In genomic region chr17:34029150-34029889, GRCm38 (mm10) we compare ENCODE assay signal across 8 mouse cellular contexts. TPM values are rescaled to one million over a fixed set of nuclear protein-coding genes. Genes with fewer than 3 reads are reported as not detected.
DNase-seq lines count a peak whose midpoint lies in the region; ATAC-seq lines count a peak whose summit lies in the region.

No protein-coding gene starts in this region.

- peak overlapping the region; percentile 88 for H3K4me3 ChIP-seq in limb, embryonic 11.5 days (ENCODE audit: low read depth, low read length)
- H3K4me3 ChIP-seq in stomach, embryonic 14.5 days (ENCODE audit: low read depth, low read length), result 0 out of 2 replicates have a peak overlapping the region, but pooled peaks have one; percentile 65

- H3K9ac ChIP-seq in limb, embryonic 11.5 days (ENCODE audit: low read length), result no peak overlapping the region
- H3K9ac ChIP-seq in stomach, embryonic 14.5 days (replicated peaks; ENCODE audit: low read depth, low read length), result no peak overlapping the region

- H3K4me2 ChIP-seq in limb, embryonic 11.5 days (ENCODE audit: low read depth, severe bottlenecking), result peak overlapping the region; percentile 99; the same call in 1 of the 2 replicates
- H3K4me2 ChIP-seq in stomach, embryonic 14.5 days (replicated peaks; ENCODE audit: low read depth, low read length), result peak overlapping the region; percentile 99

- no peaks in the 10 kb centered on the region for H3K9me3 ChIP-seq in limb, embryonic 11.5 days (ENCODE audit: control insufficient read depth, low read length)
- H3K9me3 ChIP-seq in stomach, embryonic 14.5 days (ENCODE audit: control insufficient read depth, low read depth, low read length), result no peaks in the 10 kb centered on the region

- no peak overlapping the region for H3K27ac ChIP-seq in limb, embryonic 11.5 days (replicated peaks; ENCODE audit: low read depth, low read length)
- H3K27ac ChIP-seq in stomach, embryonic 14.5 days (ENCODE audit: low read length), result no peak overlapping the region

- WGBS in limb, embryonic 11.5 days, result 89% methylated on average over 18 of the region's 18 CpGs
- 88% methylated on average over 18 of the region's 18 CpGs for WGBS in stomach, embryonic 14.5 days

- H3K36me3 ChIP-seq in limb, embryonic 11.5 days (ENCODE audit: control insufficient read depth, insufficient read depth, low read length), result peaks cover 18% of the 10 kb centered on the region
- peaks cover 26% of the 10 kb centered on the region for H3K36me3 ChIP-seq in stomach, embryonic 14.5 days (ENCODE audit: control insufficient read depth, insufficient read depth, low read length)

- no peak for ATAC-seq in limb, embryonic 11.5 days (ENCODE audit: insufficient number of reproducible peaks, low FRiP score, low TSS enrichment, low read depth)
- ATAC-seq in stomach, embryonic 14.5 days (ENCODE audit: insufficient number of reproducible peaks, insufficient read depth, low FRiP score, low read depth), result no peak

- peaks cover 55% of the 10 kb centered on the region for H3K4me1 ChIP-seq in limb, embryonic 11.5 days (ENCODE audit: control insufficient read depth, insufficient read depth, low read length)
- H3K4me1 ChIP-seq in stomach, embryonic 14.5 days (ENCODE audit: control insufficient read depth, insufficient read depth, low read length), result peaks cover 42% of the 10 kb centered on the region

- no peaks in the 10 kb centered on the region for H3K27me3 ChIP-seq in limb, embryonic 11.5 days (ENCODE audit: control insufficient read depth, insufficient read depth, low read length)
- no peaks in the 10 kb centered on the region for H3K27me3 ChIP-seq in stomach, embryonic 14.5 days (ENCODE audit: control insufficient read depth, insufficient read depth, low read length)

- DNase-seq in cerebellum, adult 8-10 months, result peak; percentile 27
- no peak for DNase-seq in cerebellum, postnatal 36 days
- DNase-seq in right cerebral cortex, postnatal 10 days (ENCODE audit: low spot score in 2 of 2), result peak; percentile 28 to 42
- DNase-seq in right cerebral cortex, adult 2 months (ENCODE audit: low spot score in 2 of 2), result no peak
- no peak for DNase-seq in limb, embryonic 11.5 days (ENCODE audit: low spot score)
- no peak for DNase-seq in right cerebral cortex, adult 18-20 months
- DNase-seq in lung, adult 18-20 months, result no peak

RNA-seq across cellular contexts. Expression of gene H2-Ke6, which starts 1.5 kb away (rescaled TPM):
- 34.9 and 37.7 TPM in 2 replicates for polyA plus RNA-seq in limb, embryonic 11.5 days (2014; fragmentation: Nextera tagmentation; extraction: Ambion mirVana)
- 41.7 and 44.9 TPM in 2 replicates for polyA plus RNA-seq in stomach, embryonic 14.5 days (2014; fragmentation: Nextera tagmentation; extraction: Ambion mirVana)

RNA-seq across cellular contexts. Expression of gene Slc39a7, which starts 2.2 kb away (rescaled TPM):
- 85.6 and 94.1 TPM in 2 replicates for polyA plus RNA-seq in limb, embryonic 11.5 days (2014; fragmentation: Nextera tagmentation; extraction: Ambion mirVana)
- 81.3 and 91.7 TPM in 2 replicates for polyA plus RNA-seq in stomach, embryonic 14.5 days (2014; fragmentation: Nextera tagmentation; extraction: Ambion mirVana)

RNA-seq across cellular contexts. Expression of gene Rxrb, which starts 2.3 kb away (rescaled TPM):
- polyA plus RNA-seq in limb, embryonic 11.5 days (2014; fragmentation: Nextera tagmentation; extraction: Ambion mirVana), result 20.5 and 24.0 TPM in 2 replicates
- 21.7 and 22.4 TPM in 2 replicates for polyA plus RNA-seq in stomach, embryonic 14.5 days (2014; fragmentation: Nextera tagmentation; extraction: Ambion mirVana)

RNA-seq across cellular contexts. Expression of gene Ring1, which starts 4.8 kb away (rescaled TPM):
- 3.8 and 5.6 TPM in 2 replicates for polyA plus RNA-seq in limb, embryonic 11.5 days (2014; fragmentation: Nextera tagmentation; extraction: Ambion mirVana)
- 7.5 and 8.6 TPM in 2 replicates for polyA plus RNA-seq in stomach, embryonic 14.5 days (2014; fragmentation: Nextera tagmentation; extraction: Ambion mirVana)

RNA-seq across cellular contexts. Expression of gene Col11a2, which starts 9.9 kb away (rescaled TPM):
- 2.6 and 5.0 TPM in 2 replicates for polyA plus RNA-seq in limb, embryonic 11.5 days (2014; fragmentation: Nextera tagmentation; extraction: Ambion mirVana)
- 0.32 and 1.2 TPM in 2 replicates for polyA plus RNA-seq in stomach, embryonic 14.5 days (2014; fragmentation: Nextera tagmentation; extraction: Ambion mirVana)

Comparison
In these comparisons a context has a peak if more than half of its experiments do, and no peak if none do; other contexts are left out.
1. DNase-seq: peak in cerebellum, adult 8-10 months (single experiment) and right cerebral cortex, postnatal 10 days (2 of 2); none in cerebellum, postnatal 36 days (0 of 2), right cerebral cortex, adult 2 months (0 of 2), limb, embryonic 11.5 days (single experiment), right cerebral cortex, adult 18-20 months (single experiment) and lung, adult 18-20 months (0 of 2).